Mouse (Mus musculus) cerebellum, adult 2 months (tissue): ENCODE measurements around the gene Chd3. TPM values are rescaled to one million over a fixed set of nuclear protein-coding genes. Genes with fewer than 3 reads are reported as not detected.
A peak's percentile ranks its signal among the peaks of the same experiment; 100 is the strongest.
"Not testable (repeated sequence)": the region's sequence is repeated elsewhere in the genome, so short reads cannot be mapped to it uniquely, and the experiment has no call there.

Source experiments
- DNase-seq, 2 experiments: peaks; one replicate each; pipeline ENCODE4 v3.0.0; 2021
- H3K27ac ChIP-seq: fragments of 200-500 bp; 2 replicates; pipeline ENCODE4 v1.5.1; 2012; ENCODE audit warnings: low read length, control low read depth, inconsistent platforms; ENCODE audit not compliant: insufficient read depth
- H3K27me3 ChIP-seq: fragments of 200-500 bp; 2 replicates; pipeline ENCODE4 v1.6.1; 2012; ENCODE audit warnings: inconsistent platforms, mild to moderate bottlenecking, low read length, moderate library complexity; ENCODE audit not compliant: control insufficient read depth, insufficient read depth
- H3K4me1 ChIP-seq: fragments of 200-500 bp; 2 replicates; pipeline ENCODE4 v1.6.1; 2011; ENCODE audit warnings: low read length; ENCODE audit not compliant: control insufficient read depth, insufficient read depth
- H3K4me3 ChIP-seq: fragments of 200-500 bp; replicated peaks from 2 replicates; pipeline ENCODE3; 2011; ENCODE audit warnings: mild to moderate bottlenecking, low read depth, low read length, control low read depth; ENCODE audit not compliant: insufficient read depth
- CTCF ChIP-seq: fragments of 200-500 bp; IDR thresholded peaks from 2 replicates; pipeline ENCODE4 v1.5.1; 2011; ENCODE audit warnings: low read depth, mild to moderate bottlenecking, control low read depth, low read length, moderate library complexity, borderline replicate concordance; ENCODE audit not compliant: insufficient read depth
- POLR2A ChIP-seq: fragments of 200-500 bp; IDR thresholded peaks from 2 replicates; pipeline ENCODE4 v1.6.1; 2011; ENCODE audit warnings: low read length, control low read depth, borderline replicate concordance; ENCODE audit not compliant: insufficient read depth
- WGBS: fragments of 180-500 bp; shearing (Covaris S2); methylation state at CpG from one replicate; pipeline ENCODE4 v1.1.7; 2018; 5-methylcytosine and 5-hydroxymethylcytosine counted together
- polyA plus RNA-seq: library from polyadenylated mRNA; depleted of rRNA; stranded (reverse); fragments of >200 nt; gene quantifications from 2 replicates; pipeline ENCODE4 v1.2.3, GENCODE M21; 2012

The Chd3 gene
- polyA plus RNA-seq, 1 experiment = 111 TPM

DNA sequence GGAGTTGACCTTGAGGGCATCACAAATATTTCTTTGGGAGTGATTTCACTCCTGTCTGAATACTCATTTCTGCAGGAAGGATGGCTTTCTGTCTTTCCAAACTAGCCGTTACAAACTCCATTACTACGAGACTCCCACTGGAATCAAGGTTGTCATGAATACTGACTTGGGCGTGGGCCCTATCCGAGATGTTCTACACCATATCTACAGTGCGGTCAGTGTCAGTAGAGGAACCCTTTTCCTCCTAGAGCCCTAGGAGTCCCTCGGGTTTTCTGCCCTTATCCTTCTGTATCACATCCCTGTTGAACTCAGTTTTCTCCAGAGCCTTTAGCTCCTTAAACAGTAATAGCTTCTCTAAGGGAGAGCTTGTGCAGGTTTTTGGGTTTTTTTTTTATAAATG, 44.5 kb downstream of the Chd3 start:
- H3K4me3 ChIP-seq = peak overlapping the region; percentile 87
- WGBS = 84% methylated on average over 6 of the region's 6 CpGs
- H3K27me3 ChIP-seq = no peaks in the 10 kb centered on the region
- H3K4me1 ChIP-seq = peaks cover 6% of the 10 kb centered on the region
- TF ChIP-seq CTCF (no peak), POLR2A (no peak)
- no peak overlapping the region for H3K27ac ChIP-seq
- no peak for DNase-seq

DNA sequence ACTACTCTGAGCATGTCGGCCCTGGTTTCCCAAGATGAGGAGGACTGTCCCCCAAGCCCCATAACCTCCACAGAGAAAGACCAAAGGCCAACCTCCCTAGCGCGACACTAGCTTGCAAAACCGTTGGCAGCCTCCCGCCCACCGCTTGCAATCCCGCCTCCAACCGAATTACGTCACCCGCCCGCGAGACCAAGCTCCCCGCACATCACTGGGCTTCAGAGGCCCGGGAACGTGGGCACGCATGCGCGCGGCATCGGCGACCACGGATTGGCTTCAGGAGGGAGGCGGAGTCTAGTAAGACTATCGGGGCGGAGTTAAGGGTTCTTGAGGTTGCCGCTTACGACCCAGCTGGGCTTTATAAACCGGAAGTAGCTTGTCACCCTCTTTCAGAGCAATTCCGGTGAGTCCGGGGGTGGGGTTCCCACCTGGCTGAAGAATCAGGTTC, 45.5 kb downstream of the Chd3 start, which contains the start of the genes Cntrob and Trappc1:
TSS of gene Cntrob (minus strand) at position 109 of the 445 bp plus-strand sequence.
TSS of gene Trappc1 (plus strand) at position 314 of the 445 bp plus-strand sequence.
- H3K27ac ChIP-seq = peak within 1 kb of the TSS; percentile 92
- TF ChIP-seq CTCF (no peak), POLR2A (peak; percentile 96)
- peaks cover 6% of the 10 kb centered on the region for H3K4me1 ChIP-seq
- peak; percentile 99 to 100 for DNase-seq
- H3K4me3 ChIP-seq = peak within 1 kb of the TSS; percentile 92
- no peaks in the 10 kb centered on the region for H3K27me3 ChIP-seq
- WGBS = under 1% methylated on average over 30 of the region's 30 CpGs

DNA sequence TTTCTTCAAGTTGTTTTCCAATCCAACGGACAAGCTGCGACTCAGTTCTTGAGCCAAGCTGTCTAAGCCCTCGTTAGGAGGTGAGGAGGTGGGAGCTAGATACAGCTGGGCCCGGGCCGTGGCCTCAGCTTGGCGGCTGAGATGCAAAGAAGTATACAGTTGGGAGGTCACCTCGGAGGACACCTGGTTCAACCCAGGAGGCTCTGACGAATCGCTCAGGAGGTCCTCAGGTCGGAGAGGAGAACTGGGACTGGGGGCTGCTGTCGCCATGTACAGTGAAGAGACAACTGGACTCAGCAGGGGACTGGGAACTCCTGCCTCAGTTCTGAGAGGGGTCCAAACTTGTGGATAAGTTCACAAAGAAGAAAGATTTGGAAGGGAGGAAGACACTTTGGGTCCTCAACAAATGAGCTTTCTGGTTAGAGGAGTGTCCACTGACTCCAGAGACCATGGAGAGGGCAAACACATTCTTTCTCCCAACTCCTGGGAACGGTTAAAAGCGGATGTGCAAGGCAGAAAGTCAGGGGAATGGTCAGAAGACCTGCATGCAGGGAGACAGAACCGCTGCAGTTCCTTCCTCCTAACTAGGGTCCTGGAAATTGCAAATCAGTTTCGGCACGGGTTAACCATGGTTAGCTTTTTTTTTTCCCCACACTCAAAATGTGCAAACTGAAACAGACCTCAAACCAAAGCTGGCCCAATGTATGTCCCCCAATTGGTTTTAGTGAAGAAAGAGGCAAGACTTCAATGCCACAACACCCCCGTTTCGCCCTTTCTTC, 46.3 kb downstream of the Chd3 start:
- peak overlapping the region; percentile 92; the same call in 1 of the 2 replicates for H3K27ac ChIP-seq
- no peak for DNase-seq
- H3K4me3 ChIP-seq = peak overlapping the region; percentile 92
- no peak for TF ChIP-seq CTCF
- TF ChIP-seq POLR2A = no peak
- no peaks in the 10 kb centered on the region for H3K27me3 ChIP-seq
- H3K4me1 ChIP-seq = peaks cover 6% of the 10 kb centered on the region
- 3% methylated on average over 18 of the region's 18 CpGs for WGBS

DNA sequence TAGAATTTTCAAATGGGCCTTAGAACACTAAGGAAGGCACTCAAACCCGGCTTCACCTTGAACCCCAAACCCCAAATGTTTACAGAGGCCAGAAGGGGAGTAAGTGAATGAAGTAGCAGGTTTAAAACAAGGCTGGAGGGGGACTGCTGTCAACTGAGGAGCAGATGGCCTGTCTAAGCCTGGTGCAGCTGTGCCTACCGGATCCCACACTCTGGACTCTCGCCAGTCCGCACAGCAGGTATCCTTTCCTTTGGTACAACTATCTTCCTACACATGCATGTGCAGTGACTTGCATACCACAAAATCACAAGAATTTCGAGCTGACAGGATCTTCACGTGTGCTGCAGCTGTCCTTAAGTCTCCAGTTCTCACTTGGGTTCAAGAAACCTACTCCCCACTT, 47.2 kb downstream of the Chd3 start:
- WGBS = 25% methylated on average over 6 of the region's 6 CpGs
- TF ChIP-seq CTCF (no peak), POLR2A (no peak)
- DNase-seq = no peak
- H3K4me3 ChIP-seq = no peak overlapping the region
- no peaks in the 10 kb centered on the region for H3K27me3 ChIP-seq
- no peak overlapping the region for H3K27ac ChIP-seq
- peaks cover 6% of the 10 kb centered on the region for H3K4me1 ChIP-seq

DNA sequence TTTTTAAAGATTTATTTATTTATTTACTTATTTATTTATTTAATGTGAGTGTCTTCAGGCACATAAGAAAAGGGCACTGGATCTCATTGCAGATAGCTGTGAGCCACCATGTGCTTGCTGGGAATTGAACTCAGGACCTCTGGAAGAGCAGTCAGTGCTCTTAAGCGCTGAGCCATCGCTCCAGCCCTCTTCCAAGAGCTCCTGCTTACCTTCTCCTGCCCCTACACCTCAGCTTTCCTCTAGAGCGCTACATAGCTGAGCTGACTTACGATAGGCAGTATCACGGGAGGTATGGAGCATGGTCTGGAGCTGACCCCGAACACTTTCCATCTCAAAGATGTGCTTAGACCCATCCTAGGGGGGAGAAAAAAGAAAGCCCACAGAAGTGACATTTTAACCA, 47.6 kb downstream of the Chd3 start:
- TF ChIP-seq CTCF (no peak), POLR2A (no peak)
- H3K27me3 ChIP-seq = no peaks in the 10 kb centered on the region
- no peak for DNase-seq
- no peak overlapping the region for H3K4me3 ChIP-seq
- H3K27ac ChIP-seq = no peak overlapping the region
- H3K4me1 ChIP-seq = peaks cover 6% of the 10 kb centered on the region
- 87% methylated on average over 6 of the region's 6 CpGs for WGBS

DNA sequence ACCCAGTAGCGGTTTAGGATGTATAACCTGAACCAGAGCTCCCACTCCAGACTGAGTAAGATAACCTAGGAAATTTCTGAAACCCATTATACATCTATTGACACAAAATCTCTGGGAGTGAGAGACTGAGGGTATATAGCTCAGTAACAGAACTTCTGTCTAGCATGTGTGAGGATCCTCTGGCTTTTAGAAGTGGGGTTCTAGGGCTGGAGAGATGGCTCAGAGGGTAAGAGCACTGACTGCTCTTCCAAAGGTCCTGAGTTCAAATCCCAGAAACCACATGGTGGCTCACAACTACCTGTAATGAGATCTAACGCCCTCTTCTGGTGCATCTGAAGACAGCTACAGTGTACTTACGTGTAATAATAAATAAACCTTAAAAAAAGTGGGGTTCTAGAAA, 51.2 kb downstream of the Chd3 start:
- WGBS = 89% methylated on average over 3 of the region's 3 CpGs
- not testable (repeated sequence) for DNase-seq, H3K27ac ChIP-seq, H3K4me1 ChIP-seq, H3K27me3 ChIP-seq, H3K4me3 ChIP-seq

DNA sequence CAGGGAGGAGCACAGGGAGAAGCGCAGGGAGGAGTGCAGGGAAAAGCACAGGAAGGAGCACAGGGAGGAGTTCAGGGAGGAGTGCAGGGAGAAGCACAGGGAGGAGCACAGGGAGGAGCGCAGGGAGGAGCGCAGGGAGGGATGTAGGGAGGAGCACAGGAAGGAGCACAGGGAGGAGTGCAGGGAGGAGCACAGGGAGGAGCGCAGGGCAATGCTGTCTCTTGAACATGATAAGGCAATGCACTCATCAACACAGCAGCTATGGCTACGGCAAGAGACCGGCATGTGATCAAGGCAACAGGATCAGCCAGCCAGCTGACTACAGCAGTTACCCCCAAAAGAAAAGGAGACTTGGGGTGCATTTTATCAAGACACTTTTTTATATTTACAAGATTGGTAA, 52.8 kb downstream of the Chd3 start:
- no peaks in the 10 kb centered on the region for H3K27me3 ChIP-seq
- H3K4me1 ChIP-seq = no peaks in the 10 kb centered on the region
- H3K4me3 ChIP-seq = no peak overlapping the region
- no peak for TF ChIP-seq POLR2A
- TF ChIP-seq CTCF = no peak
- DNase-seq = no peak
- H3K27ac ChIP-seq = no peak overlapping the region
- WGBS = 99% methylated on average over 6 of the region's 6 CpGs

DNA sequence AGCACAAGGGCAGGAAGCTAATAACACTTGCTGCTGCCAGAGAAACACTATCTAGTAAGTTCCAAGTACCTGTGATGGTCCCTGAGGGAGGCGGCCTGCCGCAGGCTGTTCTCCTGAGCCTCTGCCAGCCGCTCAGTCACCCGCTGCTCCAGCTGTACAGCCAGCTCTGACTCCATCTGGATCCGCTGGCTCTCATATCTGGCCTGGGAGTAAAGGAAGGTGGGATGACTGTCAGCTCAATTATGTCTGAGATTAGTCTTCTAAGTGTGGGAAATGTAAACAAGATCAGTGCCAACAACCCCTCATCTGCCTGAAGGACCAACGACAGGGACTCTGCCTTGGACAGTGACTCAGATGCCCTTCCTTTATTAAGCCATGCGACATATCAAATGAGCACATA, 57.9 kb downstream of the Chd3 start:
- no peak overlapping the region for H3K27ac ChIP-seq
- DNase-seq = no peak
- 34% methylated on average over 7 of the region's 7 CpGs for WGBS

More for the DNA sequence above, 57.9 kb downstream of the Chd3 start:
- H3K27me3 ChIP-seq = no peaks in the 10 kb centered on the region
- H3K4me1 ChIP-seq = 0 out of 2 replicates have a peak, but pooled peaks cover 2% of the 10 kb centered on the region
- TF ChIP-seq CTCF (no peak), POLR2A (no peak)
- H3K4me3 ChIP-seq = no peak overlapping the region
